Mouse (Mus musculus) testis, adult 2 months (tissue): ENCODE measurements around the gene Tnnt3.

ENCODE experiments used
- CTCF ChIP-seq: fragments of 200-500 bp; IDR thresholded peaks from 2 replicates; pipeline ENCODE4 v1.5.1; 2012; ENCODE audit warnings: low read depth, mild to moderate bottlenecking, inconsistent platforms, low read length, moderate library complexity; ENCODE audit not compliant: control insufficient read depth, insufficient read depth, insufficient replicate concordance
- POLR2A ChIP-seq: fragments of 200-500 bp; IDR thresholded peaks from 2 replicates; pipeline ENCODE4 v1.6.1; 2012; ENCODE audit warnings: low read depth, mild to moderate bottlenecking, inconsistent platforms, low read length, moderate library complexity; ENCODE audit not compliant: control insufficient read depth

DNA sequence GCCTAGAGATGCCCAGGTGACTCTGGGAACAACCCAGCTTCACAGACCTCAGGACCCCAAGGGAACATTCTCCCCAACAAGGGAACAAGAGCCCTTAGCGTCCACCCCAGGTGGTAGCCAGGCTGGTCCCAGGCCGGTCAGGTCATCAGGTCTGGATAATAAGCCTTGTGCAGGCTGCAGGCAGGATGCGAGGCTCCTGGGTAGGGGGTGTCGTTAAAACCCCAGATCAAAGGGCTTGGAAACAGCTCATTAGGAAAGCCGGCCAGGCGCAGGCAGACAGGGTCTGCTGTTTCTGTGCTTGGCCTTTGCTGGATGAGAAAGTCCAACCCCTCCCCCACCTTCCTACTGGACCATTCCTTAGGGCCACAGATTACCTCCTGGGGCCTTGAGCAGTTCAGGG, 50.1 kb downstream of the Tnnt3 start:
- TF ChIP-seq CTCF (no peak), POLR2A (no peak)
